Mouse (Mus musculus): ENCODE data around the gene Dapp1.
"Not testable (repeated sequence)": the region's sequence is repeated elsewhere in the genome, so short reads cannot be mapped to it uniquely, and the experiment has no call there.

The Dapp1 gene

GRCm38 (mm10) chr3:137980435-137981381, 637 bp downstream of the Dapp1 start:
- DNase-seq: no peak

GRCm38 (mm10) chr3:137978233-137978632, 3.1 kb downstream of the Dapp1 start:
- DNase-seq: no peak

GRCm38 (mm10) chr3:137977629-137978041, 3.7 kb downstream of the Dapp1 start:
- no peak for DNase-seq

GRCm38 (mm10) chr3:137976943-137977628, 4.3 kb downstream of the Dapp1 start:
- DNase-seq: no peak

GRCm38 (mm10) chr3:137975856-137976423, 5.4 kb downstream of the Dapp1 start:
- no peak for DNase-seq

- no peak for DNase-seq
These were observed 5.9 kb downstream of the Dapp1 start for GRCm38 (mm10) chr3:137975435-137975834.

GRCm38 (mm10) chr3:137974306-137974705, 7.0 kb downstream of the Dapp1 start:
- DNase-seq: no peak

GRCm38 (mm10) chr3:137972989-137973388, 8.4 kb downstream of the Dapp1 start:
- DNase-seq: no peak

GRCm38 (mm10) chr3:137972224-137972623, 9.1 kb downstream of the Dapp1 start:
- DNase-seq: no peak

- no peak for DNase-seq
These were observed 11.4 kb downstream of the Dapp1 start for GRCm38 (mm10) chr3:137969951-137970350.

- DNase-seq: no peak
These were observed 12.4 kb downstream of the Dapp1 start for GRCm38 (mm10) chr3:137968820-137969486.

- no peak for DNase-seq
These were observed 13.1 kb downstream of the Dapp1 start for GRCm38 (mm10) chr3:137968105-137968819.

GRCm38 (mm10) chr3:137964014-137964413, 17.3 kb downstream of the Dapp1 start:
- not testable (repeated sequence) for DNase-seq

- no peak for DNase-seq
These were observed 17.8 kb downstream of the Dapp1 start for GRCm38 (mm10) chr3:137963508-137963907.

- no peak for DNase-seq
These were observed 19.5 kb downstream of the Dapp1 start for GRCm38 (mm10) chr3:137961736-137962385.

- no peak for DNase-seq
These were observed 21.9 kb downstream of the Dapp1 start for GRCm38 (mm10) chr3:137959456-137959855.

- DNase-seq: no peak
These were observed 23.0 kb downstream of the Dapp1 start for GRCm38 (mm10) chr3:137958352-137958751.

- DNase-seq: no peak
These were observed 23.5 kb downstream of the Dapp1 start for GRCm38 (mm10) chr3:137957864-137958263.

- DNase-seq: no peak
These were observed 25.7 kb downstream of the Dapp1 start for GRCm38 (mm10) chr3:137955560-137956081.

GRCm38 (mm10) chr3:137954256-137954916, 27.0 kb downstream of the Dapp1 start:
- DNase-seq: no peak
